Mouse (Mus musculus) embryonic facial prominence, embryonic 11.5 days (tissue): Measurements from ENCODE around the gene Clip4. TPM values are rescaled to one million over a fixed set of nuclear protein-coding genes. Genes with fewer than 3 reads are reported as not detected.

Experiments
- ATAC-seq: fragments of 200-750 bp; cut with Nextera tagmentation; replicated peaks from 2 replicates; pipeline ENCODE4 v1.8.0; 2017; ENCODE audit warnings: low read depth; ENCODE audit not compliant: insufficient number of reproducible peaks, low FRiP score, low TSS enrichment
- DNase-seq: peaks from one replicate; pipeline ENCODE4 v3.0.0-alpha.2; 2015; ENCODE audit warnings: low spot score
- H3K27ac ChIP-seq: fragments of 300-500 bp; sonication (generic); replicated peaks from 2 replicates; pipeline ENCODE4 v1.5.1; 2014; ENCODE audit warnings: mild to moderate bottlenecking, low read depth, low read length, control low read depth
- H3K27me3 ChIP-seq: fragments of 300-500 bp; sonication (generic); 2 replicates; pipeline ENCODE4 v1.6.1; 2014; ENCODE audit warnings: mild to moderate bottlenecking, low read length, moderate library complexity, mixed read lengths; ENCODE audit not compliant: control insufficient read depth, insufficient read depth
- H3K36me3 ChIP-seq: fragments of 300-500 bp; sonication (generic); replicated peaks from 2 replicates; pipeline ENCODE4 v1.6.1; 2014; ENCODE audit warnings: low read depth, mild to moderate bottlenecking, low read length, moderate library complexity, mixed read lengths; ENCODE audit not compliant: control insufficient read depth, insufficient read depth
- H3K4me1 ChIP-seq: fragments of 300-500 bp; sonication (generic); 2 replicates; pipeline ENCODE4 v1.6.1; 2014; ENCODE audit warnings: low read length, mixed read lengths; ENCODE audit not compliant: control insufficient read depth, insufficient read depth
- H3K4me2 ChIP-seq: fragments of 300-500 bp; sonication (generic); 2 replicates; pipeline ENCODE4 v1.6.1; 2014; ENCODE audit warnings: low read depth, mild to moderate bottlenecking, control low read depth, low read length, moderate library complexity
- H3K4me3 ChIP-seq: fragments of 300-500 bp; sonication (generic); 2 replicates; pipeline ENCODE4 v1.5.1; 2014; ENCODE audit warnings: low read depth, low read length, control low read depth
- H3K9ac ChIP-seq: fragments of 300-500 bp; sonication (generic); replicated peaks from 2 replicates; pipeline ENCODE4 v1.6.1; 2014; ENCODE audit warnings: mild to moderate bottlenecking, control low read depth, low read length
- H3K9me3 ChIP-seq: fragments of 300-500 bp; sonication (generic); replicated peaks from 2 replicates; pipeline ENCODE4 v1.6.1; 2016; ENCODE audit warnings: mild to moderate bottlenecking, low read length, inconsistent platforms, mixed read lengths; ENCODE audit not compliant: control insufficient read depth
- WGBS: fragments of 180-500 bp; shearing (Covaris S2); extraction: QIAGEN DNeasy Blood & Tissue Kit; methylation state at CpG from one replicate; pipeline ENCODE4 v1.1.7; 2014; 5-methylcytosine and 5-hydroxymethylcytosine counted together
- polyA plus RNA-seq: library from polyadenylated mRNA; unstranded; fragments of >200 nt; fragmentation: Nextera tagmentation; extraction: Ambion mirVana; gene quantifications from 2 replicates; pipeline ENCODE4 v1.2.1, GENCODE M21; 2014

Gene Clip4
- polyA plus RNA-seq, 1 experiment from 2014 or later: 5.0 TPM

DNA sequence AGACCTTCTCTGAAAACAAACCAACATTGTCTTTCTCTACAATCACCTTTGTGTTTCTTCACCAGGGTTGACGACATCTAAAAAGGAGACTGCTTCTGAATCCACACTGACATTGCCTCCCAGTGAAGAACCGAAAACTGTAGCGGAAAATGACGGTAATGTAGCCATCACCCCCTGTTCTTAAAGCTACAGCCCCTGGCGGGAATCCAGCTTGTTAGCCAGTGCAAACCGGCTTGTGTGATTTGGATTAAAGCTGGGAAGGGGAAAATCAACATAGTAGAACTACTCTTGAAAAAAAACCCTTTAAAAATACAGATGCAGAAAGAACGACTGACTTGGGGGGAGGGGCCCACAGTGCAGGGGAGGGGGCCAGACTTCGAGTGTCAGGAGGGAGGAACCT lies 59.4 kb downstream of the Clip4 start:
- no peak for ATAC-seq
- Histone ChIP-seq H3K4me1 (no peaks in the 10 kb centered on the region), H3K9ac (no peak overlapping the region), H3K4me3 (no peak overlapping the region), H3K27ac (no peak overlapping the region), H3K36me3 (no peaks in the 10 kb centered on the region), H3K27me3 (no peaks in the 10 kb centered on the region), H3K4me2 (no peak overlapping the region), H3K9me3 (no peaks in the 10 kb centered on the region)
- DNase-seq: no peak
- 79% methylated on average over 8 of the region's 8 CpGs for WGBS

DNA sequence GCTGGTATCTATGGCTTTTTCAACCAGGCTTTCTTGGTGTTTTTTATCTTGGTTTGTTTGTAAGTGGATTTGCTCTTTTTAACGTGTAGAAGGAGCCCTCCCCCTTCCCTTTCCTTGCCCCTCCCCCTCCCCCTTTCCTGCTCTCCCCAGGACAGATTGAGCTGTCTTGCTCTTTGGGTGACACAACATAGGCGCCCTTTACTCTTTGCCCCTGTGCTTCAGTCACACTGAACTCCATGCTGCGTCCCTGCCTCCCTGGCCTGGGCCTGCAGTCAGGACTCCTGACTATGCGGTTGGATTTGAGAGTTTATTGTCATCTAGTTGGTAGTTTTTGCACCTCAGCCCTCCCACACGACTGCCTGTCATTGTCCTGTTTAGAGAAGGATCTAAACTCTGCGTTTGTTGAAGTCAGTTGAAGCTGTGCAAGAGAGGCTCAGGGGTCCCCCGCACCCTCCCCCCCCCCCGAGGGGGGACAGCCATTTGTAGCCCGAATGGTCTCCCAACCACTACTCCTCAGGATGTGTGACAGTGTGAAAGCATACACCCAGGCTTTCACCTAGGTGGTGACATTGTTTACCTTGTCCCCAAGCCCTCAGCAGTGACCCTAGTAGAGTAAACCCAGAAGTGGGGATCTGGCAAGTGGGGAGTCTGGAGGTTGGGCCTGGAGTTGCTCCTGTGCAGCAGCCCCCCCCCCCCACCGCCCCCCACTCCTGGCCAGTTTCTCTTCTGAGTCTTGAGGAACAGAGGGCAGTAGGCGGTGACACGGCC lies 60.6 kb downstream of the Clip4 start:
- ATAC-seq: no peak
- no peak overlapping the region for H3K4me2 ChIP-seq
- no peak overlapping the region for H3K9ac ChIP-seq
- no peaks in the 10 kb centered on the region for H3K27me3 ChIP-seq
- H3K4me3 ChIP-seq: no peak overlapping the region
- DNase-seq: no peak
- no peaks in the 10 kb centered on the region for H3K9me3 ChIP-seq
- H3K4me1 ChIP-seq: no peaks in the 10 kb centered on the region
- H3K36me3 ChIP-seq: no peaks in the 10 kb centered on the region
- no peak overlapping the region for H3K27ac ChIP-seq
- 62% methylated on average over 12 of the region's 12 CpGs for WGBS

DNA sequence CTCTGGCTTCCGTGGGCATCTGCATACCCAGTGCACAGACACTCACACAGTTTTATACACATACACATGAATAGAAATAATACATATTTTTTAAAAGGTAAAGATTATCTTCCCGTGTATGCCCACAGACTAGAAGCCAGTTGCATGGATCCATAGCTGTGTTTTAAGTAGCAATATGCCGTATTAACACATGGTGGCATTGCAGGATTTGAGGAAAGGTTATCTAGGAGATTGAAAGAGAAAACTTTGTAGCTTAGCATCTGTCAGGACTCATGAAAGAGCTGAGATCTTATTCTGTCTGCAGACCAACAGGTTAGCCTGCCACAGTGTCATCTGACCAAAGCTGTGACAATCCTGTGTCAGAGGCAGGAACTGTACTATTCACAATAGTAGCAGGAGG lies 63.7 kb downstream of the Clip4 start:
- Histone ChIP-seq H3K36me3 (no peaks in the 10 kb centered on the region), H3K4me1 (no peaks in the 10 kb centered on the region), H3K9ac (no peak overlapping the region), H3K27me3 (no peaks in the 10 kb centered on the region), H3K27ac (no peak overlapping the region), H3K4me3 (no peak overlapping the region), H3K4me2 (no peak overlapping the region), H3K9me3 (no peaks in the 10 kb centered on the region)
- no peak for ATAC-seq
- 88% methylated on average over 3 of the region's 3 CpGs for WGBS
- DNase-seq: no peak

DNA sequence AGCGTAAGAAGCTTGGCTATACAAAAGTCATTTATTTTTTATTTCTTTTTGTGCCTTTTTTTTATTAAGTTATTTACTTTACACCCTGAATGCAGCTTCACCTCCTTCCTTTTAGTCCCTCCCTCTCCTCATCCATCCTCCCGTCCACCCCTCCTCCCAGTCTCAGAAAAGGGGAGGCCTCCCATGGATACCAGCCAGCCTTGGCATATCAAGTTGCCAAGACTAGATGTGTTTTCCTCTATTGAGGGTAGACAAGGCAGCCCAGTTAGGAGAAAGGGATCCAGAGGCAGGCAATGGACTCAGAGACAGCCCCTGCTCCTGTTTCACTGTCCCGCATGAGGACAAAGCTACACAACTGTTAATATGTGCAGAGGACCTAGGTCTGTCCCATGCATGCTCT lies 93.9 kb downstream of the Clip4 start:
- H3K4me2 ChIP-seq: no peak overlapping the region
- H3K9me3 ChIP-seq: no peaks in the 10 kb centered on the region
- no peak for ATAC-seq
- H3K4me3 ChIP-seq: no peak overlapping the region
- H3K4me1 ChIP-seq: no peaks in the 10 kb centered on the region
- H3K36me3 ChIP-seq: no peaks in the 10 kb centered on the region
- DNase-seq: no peak
- no peaks in the 10 kb centered on the region for H3K27me3 ChIP-seq
- no peak overlapping the region for H3K9ac ChIP-seq
- WGBS: 83% methylated on average over 3 of the region's 3 CpGs
- no peak overlapping the region for H3K27ac ChIP-seq

DNA sequence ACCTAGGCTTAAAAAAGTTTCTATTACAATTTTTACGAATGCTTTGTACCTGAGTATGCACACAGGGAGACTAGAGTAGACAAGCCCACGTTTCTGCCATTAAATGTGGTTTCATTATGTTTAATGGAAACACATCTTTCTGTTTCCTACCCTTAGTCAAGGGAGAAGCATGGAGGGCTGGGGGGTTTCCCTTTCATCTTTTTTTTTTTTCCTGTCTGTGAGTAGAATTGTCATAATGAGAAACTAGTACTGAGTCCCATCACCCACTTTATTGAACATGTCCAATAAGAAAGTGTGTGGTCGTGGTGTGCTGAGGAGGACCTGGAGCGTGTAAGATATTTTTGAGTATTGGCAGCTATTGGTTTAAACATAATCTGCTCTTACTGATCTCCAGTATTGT lies 94.6 kb downstream of the Clip4 start:
- 85% methylated on average over 4 of the region's 4 CpGs for WGBS
- Histone ChIP-seq H3K27me3 (no peaks in the 10 kb centered on the region), H3K4me3 (no peak overlapping the region), H3K9ac (no peak overlapping the region), H3K4me1 (no peaks in the 10 kb centered on the region), H3K9me3 (no peaks in the 10 kb centered on the region), H3K36me3 (no peaks in the 10 kb centered on the region), H3K4me2 (no peak overlapping the region), H3K27ac (no peak overlapping the region)
- DNase-seq: no peak
- no peak for ATAC-seq

DNA sequence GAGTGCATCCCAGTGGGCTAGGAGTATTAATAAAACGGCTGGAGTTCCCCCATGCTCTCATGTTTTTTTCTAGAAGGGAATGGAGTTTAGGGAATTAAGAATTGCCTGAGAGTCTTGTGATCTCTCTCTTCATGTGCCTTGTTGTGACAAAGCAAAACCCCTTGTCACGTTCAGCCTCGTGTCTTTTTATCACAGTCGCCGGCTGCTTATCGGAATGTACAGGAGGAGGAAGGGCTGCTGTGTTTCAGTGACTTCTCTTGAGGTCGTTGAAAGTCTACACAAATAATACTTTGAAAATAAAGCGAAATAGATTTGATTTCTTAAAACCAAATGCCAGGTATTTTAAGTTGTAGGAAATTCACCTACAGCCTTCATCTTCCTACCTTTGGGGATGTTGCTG lies 95.8 kb downstream of the Clip4 start:
- Histone ChIP-seq H3K9me3 (no peaks in the 10 kb centered on the region), H3K4me3 (no peak overlapping the region), H3K4me1 (no peaks in the 10 kb centered on the region), H3K36me3 (no peaks in the 10 kb centered on the region), H3K9ac (no peak overlapping the region), H3K4me2 (no peak overlapping the region), H3K27me3 (no peaks in the 10 kb centered on the region), H3K27ac (no peak overlapping the region)
- no peak for DNase-seq
- 90% methylated on average over 8 of the region's 8 CpGs for WGBS
- ATAC-seq: no peak

DNA sequence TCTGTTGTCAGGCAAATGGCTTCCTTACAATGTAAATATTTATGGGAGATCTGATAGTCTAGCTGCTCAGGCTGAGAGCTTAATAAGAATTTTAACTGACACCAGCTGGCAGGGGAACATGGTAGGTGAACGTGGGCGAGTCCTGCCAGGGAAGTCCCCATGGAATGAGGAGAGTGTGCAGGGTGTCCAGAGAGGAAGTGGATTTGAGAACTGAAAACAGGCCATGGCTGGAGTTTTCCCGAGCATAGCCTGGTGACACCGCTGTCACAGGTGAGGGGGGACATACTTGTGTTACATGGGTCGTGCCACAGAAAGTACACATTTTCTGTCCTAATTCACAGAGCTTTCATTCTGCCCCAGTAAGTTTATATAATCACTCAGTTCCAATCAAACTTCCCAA lies 97.2 kb downstream of the Clip4 start:
- DNase-seq (peak; percentile 28), ATAC-seq (no peak)
- Histone ChIP-seq H3K36me3 (no peaks in the 10 kb centered on the region), H3K27ac (no peak overlapping the region), H3K4me3 (no peak overlapping the region), H3K27me3 (no peaks in the 10 kb centered on the region), H3K4me1 (peaks cover 3% of the 10 kb centered on the region), H3K4me2 (no peak overlapping the region), H3K9ac (no peak overlapping the region), H3K9me3 (no peaks in the 10 kb centered on the region)
- 57% methylated on average over 5 of the region's 5 CpGs for WGBS

DNA sequence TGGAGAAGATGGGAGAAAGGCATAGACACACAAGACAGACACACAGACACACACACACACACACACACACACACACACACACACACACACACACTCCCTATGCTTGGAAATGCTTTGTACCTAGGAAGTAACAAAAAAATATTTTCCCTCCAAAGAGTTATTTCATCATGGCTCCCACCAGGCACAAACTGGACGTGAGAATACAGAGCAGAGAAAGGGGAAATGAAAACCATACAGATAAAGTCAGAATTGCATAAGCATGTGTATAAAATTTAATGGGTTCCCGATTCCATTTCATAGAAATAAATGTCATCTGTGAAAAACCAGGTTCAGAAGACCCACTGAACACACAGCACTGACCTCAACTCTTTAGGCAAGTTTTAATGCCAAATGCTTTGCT lies 99.6 kb downstream of the Clip4 start:
- peaks cover 3% of the 10 kb centered on the region for H3K4me1 ChIP-seq
- H3K4me3 ChIP-seq: no peak overlapping the region
- no peaks in the 10 kb centered on the region for H3K27me3 ChIP-seq
- WGBS: 85% methylated on average over 2 of the region's 2 CpGs
- ATAC-seq (no peak), DNase-seq (no peak)
- H3K4me2 ChIP-seq: no peak overlapping the region
- H3K9ac ChIP-seq: no peak overlapping the region
- no peak overlapping the region for H3K27ac ChIP-seq
- H3K36me3 ChIP-seq: no peaks in the 10 kb centered on the region
- H3K9me3 ChIP-seq: no peaks in the 10 kb centered on the region
